Mouse (Mus musculus): ENCODE results near the gene Mdm4. TPM values are rescaled to one million over a fixed set of nuclear protein-coding genes. Genes with fewer than 3 reads are reported as not detected.

Mdm4 gene
- 118 and 156 TPM in 2 replicates for polyA plus RNA-seq (2012)

DNA sequence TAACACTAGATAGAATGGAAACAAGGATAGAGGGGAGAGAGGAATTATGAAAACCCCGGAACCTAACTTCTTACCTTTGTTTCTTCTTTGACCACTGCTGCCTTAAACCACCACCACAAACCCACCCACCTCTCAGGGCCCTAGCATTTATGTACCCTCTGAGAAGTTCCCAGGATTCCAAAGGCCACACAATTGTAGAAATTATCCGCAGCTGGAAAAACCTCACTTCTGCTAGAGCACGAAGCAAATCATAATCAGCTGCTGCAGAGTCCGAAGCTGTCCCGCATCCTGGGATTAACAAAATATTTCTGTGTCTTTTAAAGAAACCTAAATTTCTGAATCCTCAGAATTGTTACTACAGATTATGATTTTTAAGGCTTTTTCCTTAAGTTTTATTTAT, at the start of gene Mdm4:
TSS of gene Mdm4 (minus strand) at position 101 of the 400 bp plus-strand sequence.
- TF ChIP-seq GATA1 (IDR thresholded peaks at IDR 0.05; ENCODE audit: low read length): no peak

DNA sequence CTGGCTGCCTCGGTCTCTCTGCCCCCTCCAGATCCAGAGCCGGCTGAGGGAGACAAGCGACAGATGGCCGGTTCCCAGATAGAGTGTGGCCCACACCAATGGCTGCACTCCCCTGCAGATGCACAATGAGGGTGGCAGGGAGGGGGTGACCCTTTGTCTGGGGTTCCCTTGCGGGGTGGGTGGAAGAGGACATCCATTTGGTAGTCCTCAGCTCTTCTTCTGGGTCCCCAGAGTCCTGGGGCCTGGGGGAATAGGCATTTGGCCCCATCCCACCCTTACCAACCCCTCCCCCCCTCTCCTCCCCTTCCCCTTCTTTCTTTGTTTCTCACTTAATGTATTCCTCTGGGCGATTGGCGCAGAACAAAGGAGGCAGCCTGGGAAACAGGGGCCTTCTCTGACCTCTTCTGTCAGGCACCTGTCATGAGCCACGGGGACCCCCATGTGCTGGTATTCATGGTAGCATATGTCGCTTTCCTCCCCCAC, 49.8 kb upstream of the Mdm4 start:
- TF ChIP-seq GATA1 (IDR thresholded peaks at IDR 0.05; ENCODE audit: low read length): no peak

DNA sequence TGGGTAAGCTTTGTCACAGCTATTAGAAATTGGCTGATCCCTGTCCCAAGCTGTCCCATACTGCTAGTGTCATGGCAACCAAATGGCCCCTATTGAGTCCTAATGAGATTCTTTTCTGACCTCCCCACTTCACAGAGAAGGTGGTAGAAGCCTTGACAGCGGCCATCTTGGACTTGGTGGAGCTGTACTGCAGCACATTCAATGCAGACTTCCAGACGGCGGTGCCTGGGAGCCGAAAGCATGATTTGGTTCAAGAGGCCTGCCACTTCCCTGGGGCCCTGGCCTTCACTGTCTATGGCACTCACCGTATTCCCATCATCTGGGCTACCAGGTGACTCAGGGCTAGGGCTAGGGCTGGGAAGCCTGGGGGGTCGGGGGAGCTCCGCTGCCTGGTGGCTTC, 49.1 kb upstream of the Mdm4 start:
- TF ChIP-seq GATA1 (IDR thresholded peaks at IDR 0.05; ENCODE audit: low read length): no peak

DNA sequence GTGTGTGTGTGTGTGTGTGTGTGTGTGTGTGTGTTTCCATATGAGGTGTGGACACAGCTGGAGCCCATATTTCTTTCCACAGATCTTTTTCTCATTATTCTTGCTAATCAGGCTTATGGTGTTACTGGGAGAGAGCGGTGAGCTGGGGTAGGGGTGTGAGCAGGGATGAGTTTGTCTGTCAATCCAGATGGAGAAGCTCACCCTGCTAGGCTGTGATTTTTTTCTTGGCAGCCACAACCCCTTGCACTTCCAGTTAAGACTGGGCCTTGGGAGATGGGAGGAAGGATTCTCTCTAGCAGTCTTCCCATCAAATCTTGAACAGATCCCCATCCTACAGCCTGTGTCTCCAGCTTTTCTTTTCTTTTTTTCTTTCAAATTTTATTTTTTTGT, 48.0 kb upstream of the Mdm4 start:
- TF ChIP-seq GATA1 (IDR thresholded peaks at IDR 0.05; ENCODE audit: low read length): no peak

DNA sequence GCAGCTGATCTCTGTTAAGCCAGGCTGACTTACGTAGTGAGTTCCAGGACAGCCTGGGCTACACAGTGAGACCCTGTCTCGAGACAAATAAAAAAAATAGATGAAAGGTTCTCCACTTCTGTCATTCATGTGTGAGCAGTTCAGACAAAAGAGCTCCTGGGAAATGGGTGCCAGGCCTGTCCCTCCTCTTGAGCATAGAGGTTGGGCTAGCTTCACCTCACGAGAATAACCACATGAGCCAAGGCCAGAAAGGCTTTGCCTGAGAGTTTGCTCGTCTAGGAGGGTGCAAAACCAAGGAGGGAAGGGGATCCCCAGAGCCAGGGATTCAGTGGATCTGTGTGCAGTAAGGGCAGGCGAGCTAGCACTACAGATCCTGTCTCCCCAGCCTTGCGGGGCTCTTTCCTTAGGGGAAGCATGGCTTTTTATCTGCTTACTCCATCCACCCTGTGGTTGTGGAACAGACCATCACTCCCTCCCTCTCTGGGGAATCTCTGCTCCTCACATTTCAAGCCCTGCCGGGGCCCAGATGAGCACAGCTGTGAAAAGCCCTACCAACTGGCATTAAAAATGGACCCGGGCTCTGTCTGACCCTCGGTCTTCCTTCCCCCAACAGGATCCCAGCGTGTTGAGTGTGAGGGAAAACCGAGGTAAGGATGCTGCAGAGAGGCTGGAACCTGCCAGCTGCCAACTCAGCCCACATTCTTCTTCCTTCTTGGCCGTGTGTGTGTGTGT, 47.4 kb upstream of the Mdm4 start:
- TF ChIP-seq GATA1 (IDR thresholded peaks at IDR 0.05; ENCODE audit: low read length): no peak

DNA sequence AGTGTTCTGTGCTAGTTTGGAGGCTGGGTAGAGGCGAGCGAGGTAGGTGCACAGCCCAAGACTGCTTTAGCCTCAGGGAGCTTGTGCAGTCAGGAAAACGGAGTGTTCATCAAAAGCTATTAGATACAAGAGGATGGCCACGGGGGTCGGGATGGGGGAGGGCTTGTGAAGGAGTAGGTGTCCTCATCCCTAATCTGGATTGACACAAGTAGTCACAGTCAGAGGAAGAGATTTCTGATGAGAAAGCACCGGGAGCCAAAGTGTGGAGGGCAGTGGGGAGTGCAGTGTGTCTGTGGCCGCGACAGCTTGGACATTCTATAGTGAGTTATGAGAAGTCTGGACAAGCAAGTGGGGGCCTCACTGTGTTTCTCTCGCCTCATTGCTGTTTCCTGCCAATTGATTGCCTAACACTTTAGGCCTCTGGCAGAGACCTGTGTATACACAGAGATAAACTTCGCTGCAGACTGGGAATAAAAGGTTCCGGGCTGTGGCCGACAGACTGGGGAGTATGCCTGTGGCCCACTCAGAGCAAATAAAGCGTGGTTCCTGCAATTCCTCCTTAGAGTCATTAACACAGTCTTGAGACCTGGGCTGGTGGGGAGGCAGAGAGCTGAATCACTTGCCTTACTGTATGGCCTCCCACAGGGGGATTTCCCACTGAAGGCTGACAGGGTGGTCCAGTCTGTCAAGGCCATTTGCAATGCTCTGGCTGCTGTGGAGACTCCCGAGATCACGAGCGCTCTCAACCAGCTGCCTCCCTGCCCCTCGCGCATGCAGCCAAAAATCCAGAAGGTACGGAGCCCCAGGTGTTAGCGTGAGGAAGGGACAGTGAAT, 46.5 kb upstream of the Mdm4 start:
- TF ChIP-seq GATA1 (IDR thresholded peaks at IDR 0.05; ENCODE audit: low read length): no peak

DNA sequence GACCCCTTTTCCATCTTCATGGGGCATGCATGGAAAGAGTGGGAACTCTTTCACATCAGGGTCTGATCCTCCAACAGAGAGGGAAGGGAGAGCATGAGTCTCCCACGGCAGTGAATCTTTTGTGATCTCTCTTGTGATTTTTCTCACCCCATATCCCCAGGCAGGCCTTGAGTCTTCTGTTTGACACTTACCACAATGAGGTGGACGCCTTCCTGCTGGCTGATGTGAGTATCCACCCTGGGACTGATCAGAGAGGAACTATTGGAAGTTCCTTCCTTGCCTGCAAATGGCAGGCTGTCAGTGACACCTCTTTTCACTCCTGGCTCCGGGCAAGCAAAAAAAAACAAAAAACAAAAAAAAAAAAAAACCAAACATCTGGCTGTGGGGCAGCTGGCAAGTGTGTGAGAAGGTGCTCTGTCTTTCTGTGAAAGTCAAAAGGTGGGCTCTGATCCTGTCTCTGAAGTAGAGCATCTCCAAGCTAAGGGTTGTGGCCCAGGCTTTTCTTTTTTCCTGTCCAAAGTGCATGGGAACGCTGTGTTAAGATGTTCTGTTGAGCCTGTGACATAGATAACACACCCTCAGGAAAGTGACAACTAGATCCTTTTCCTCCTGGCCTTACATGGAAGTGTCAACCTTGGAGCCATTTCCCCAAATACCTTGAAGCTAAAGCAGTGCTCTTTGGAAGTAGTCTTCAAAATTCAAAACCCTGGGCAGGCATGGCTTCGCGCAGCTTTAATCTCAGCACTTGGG, 45.5 kb upstream of the Mdm4 start:
- no peak for TF ChIP-seq GATA1 (IDR thresholded peaks at IDR 0.05; ENCODE audit: low read length)

DNA sequence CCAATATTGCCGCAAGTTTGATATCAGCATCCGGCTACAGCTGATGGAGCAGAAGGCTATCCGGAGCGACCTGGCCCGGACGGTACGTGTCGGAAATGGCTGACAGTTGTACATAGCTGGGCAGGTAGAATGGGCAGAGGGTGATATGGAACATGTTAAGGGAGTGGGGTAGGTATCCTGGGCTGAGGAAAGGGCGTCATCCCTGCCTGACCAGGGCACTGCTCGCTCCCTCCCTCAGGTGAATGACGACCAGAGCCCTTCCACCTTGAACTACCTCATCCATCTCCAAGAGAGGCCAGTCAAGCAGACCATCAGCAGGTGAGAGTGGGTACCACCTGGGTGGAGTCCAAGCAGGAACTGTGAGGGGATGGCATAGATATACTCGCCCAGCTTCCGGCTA, 44.2 kb upstream of the Mdm4 start:
- no peak for TF ChIP-seq GATA1 (IDR thresholded peaks at IDR 0.05; ENCODE audit: low read length)

DNA sequence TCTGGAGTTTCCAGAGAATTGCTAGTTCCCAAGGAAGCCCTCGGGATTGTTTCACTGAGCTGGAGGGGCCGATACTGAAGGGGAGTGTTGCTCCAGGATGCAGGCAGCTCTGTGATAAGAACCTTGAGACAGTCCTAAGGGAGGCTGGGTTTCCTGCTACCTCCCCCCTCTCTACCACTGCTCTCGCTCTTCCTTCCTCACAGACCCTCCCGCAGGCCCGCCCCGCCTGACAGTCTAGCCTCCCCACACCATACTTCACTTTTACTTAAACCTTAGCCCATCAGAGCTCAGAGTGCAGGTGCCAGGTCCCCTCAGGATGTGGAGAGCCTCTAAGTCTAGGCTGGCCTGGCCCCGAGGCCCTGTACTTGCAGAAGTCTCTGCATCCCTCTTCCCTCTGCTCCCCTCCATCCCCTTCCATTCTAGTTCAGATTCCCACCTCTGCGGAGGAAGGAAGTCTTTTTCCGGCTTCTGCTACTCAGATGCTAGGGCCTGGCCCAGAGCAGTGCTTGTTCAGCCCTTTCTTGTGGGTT, 43.0 kb upstream of the Mdm4 start:
- TF ChIP-seq GATA1 (IDR thresholded peaks at IDR 0.05; ENCODE audit: low read length): no peak

DNA sequence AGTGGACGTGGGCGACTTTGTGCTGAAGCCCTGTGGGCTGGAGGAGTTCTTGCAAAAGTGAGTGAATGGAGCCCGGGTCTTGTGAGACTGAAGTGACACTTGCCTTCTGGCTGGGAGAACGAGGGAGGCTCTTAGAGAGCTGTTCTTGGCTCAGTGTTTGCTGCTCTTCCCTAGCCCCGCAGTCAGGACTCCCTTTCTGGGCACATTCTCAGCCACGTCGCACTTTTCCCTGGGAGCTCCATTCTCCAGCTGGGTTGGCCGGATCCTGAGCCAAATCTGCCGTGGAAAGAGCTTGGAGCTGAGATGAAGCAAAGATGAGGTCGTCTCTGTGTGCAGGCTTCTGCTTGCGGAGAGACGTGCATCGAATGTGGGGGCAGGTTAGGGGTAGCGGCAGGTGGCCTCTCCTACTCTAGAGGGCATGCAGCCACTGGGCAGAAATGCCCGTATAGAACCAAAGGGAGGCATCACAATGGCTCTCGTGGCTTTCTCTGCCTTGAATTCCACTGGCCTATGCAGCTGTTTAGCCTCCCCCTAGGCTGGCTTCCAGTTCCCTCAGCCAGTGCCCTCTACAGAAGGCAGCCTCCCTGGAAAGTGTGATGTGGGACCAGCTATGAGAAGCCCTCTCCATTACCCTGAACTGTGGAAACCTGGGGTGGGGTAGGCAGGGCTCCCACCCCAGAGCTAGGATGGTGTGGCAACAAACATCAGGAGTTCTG, 41.5 kb upstream of the Mdm4 start:
- no peak for TF ChIP-seq GATA1 (IDR thresholded peaks at IDR 0.05; ENCODE audit: low read length)

DNA sequence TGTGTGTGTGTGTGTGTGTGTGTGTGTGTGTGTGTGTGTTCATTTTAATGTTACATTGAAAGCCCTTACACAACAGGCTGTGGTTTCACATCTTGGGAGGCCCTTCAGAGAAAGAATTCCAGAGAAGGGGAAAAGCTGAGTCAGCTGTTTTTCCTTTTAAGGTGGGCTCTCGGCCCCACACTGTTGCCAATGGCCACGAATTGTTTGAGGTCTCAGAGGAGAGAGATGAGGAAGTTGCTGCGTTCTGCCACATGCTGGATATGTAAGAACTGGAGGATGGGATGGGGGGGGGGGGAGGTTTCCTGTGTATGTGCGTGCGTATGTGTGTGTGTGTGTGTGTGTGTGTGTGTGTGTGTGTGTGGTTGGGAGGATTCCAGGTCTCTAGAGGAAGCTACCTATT, 39.8 kb upstream of the Mdm4 start:
- TF ChIP-seq GATA1 (IDR thresholded peaks at IDR 0.05; ENCODE audit: low read length): no peak

DNA sequence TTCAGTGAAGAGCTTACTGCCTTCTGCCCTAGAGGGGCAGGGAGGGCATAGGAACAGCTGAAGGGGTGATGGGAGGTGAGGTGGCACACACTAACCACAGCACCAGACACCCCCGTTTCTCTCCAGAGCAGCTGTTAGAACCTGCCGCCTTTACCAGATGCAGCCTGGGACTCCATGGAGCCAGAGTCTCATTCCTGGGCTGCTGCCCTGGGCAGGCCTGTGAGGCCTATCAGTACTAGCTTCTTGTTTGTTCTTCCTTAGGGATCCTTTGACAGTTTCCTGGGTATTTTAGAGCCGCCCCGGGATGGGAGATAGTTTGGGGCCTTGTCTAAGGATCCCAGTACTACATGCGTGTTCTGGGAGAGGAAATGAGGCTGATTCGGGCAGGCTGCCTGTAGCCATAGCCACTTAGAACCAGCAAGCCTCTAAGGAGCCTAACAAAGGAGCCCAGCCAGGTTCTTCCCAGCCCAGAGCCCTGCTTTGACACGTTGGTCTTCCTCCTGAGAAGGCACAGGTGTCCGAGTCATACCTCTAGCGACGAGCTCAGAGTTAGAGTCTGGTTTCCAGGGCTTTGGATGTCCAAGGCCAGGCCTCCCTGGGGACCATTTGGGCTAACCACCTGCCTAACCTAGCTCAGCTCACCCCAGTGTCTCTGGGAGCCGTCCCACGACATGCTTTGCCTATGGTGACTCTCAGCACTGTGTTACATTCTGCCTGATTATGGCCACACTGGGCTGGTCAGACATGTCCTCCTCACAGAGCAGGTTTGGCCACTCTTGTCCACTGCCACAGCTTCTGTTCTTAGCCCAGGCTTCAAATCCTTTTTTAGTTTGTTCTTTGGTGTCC, 39.1 kb upstream of the Mdm4 start:
- TF ChIP-seq GATA1 (IDR thresholded peaks at IDR 0.05; ENCODE audit: low read length): no peak

DNA sequence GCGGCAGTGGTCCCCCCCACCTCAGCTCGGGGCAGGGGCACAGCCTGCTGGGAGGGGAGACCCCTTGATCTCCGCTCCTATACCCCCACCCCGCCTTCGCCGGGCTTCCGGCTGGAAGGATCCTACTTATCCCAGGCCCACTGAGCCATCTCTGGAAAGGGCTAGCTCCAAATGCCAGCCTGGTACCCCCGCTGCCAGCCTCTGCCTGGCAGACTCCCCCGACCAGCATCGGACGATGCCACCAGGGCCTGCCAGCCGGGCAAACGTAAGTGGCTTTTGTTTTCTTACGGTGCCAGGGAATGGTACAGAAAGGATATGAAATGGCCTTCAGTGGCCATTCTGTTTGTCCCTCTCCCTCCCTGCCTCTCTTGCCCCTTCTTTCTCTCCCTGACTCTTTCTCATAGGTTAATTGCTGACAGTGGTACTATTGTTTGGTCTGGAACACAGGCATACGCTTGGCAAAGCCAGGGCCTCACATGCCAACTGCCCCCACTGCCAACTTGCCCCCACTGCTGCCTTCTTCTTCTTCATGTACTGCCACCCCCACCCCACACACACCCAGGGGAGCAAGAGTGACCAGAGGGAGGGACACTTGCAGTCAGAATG, 38.4 kb upstream of the Mdm4 start:
- no peak for TF ChIP-seq GATA1 (IDR thresholded peaks at IDR 0.05; ENCODE audit: low read length)

DNA sequence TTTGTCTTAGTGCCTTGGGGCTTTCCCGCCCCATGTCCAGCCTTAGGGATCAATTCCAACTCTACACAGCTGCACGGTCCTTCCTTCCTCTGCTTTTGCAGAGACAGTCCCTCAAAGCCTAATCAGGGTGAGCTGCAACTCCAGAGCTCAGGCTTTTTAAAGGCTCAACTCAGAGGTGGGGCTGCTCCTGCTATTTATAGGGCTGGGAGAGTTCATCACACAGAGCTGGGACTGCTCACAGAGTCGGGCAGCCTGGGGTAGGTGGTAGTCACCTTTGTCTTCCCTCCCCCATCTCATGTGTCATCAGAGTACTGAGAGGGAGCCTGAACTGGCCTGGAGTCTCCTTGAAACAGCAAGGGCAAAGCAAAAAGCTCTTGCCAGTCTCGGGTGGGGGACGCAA, 37.9 kb upstream of the Mdm4 start:
- no peak for TF ChIP-seq GATA1 (IDR thresholded peaks at IDR 0.05; ENCODE audit: low read length)
